Mouse (Mus musculus) liver, postnatal 0 days (tissue): ENCODE data around the gene Nfatc2. TPM values are rescaled to one million over a fixed set of nuclear protein-coding genes. Genes with fewer than 3 reads are reported as not detected.

Experiments
- ATAC-seq: fragments of 200-750 bp; cut with Nextera tagmentation; 2 replicates; pipeline ENCODE4 v1.8.0; 2017; ENCODE audit warnings: mild to moderate bottlenecking, moderate library complexity
- DNase-seq: peaks from one replicate; pipeline ENCODE4 v3.0.0-alpha.2; 2016
- H3K27ac ChIP-seq: fragments of 300-500 bp; sonication (generic); 2 replicates; pipeline ENCODE4 v1.5.1; 2014; ENCODE audit warnings: antibody characterized with exemption, moderate library complexity, mild to moderate bottlenecking, low read depth
- H3K27me3 ChIP-seq: fragments of 300-500 bp; sonication (generic); 2 replicates; pipeline ENCODE4 v1.6.1; 2014; ENCODE audit warnings: low read length, control low read depth, mixed read lengths; ENCODE audit not compliant: insufficient read depth
- H3K36me3 ChIP-seq: fragments of 300-500 bp; sonication (generic); replicated peaks from 2 replicates; pipeline ENCODE4 v1.6.1; 2014; ENCODE audit warnings: mild to moderate bottlenecking, control low read depth, low read length, moderate library complexity, mixed read lengths; ENCODE audit not compliant: insufficient read depth
- H3K4me1 ChIP-seq: fragments of 300-500 bp; sonication (generic); 2 replicates; pipeline ENCODE4 v1.6.1; 2014; ENCODE audit warnings: antibody characterized with exemption, mild to moderate bottlenecking, control low read depth; ENCODE audit not compliant: insufficient read depth
- H3K4me2 ChIP-seq: fragments of 300-500 bp; sonication (generic); 2 replicates; pipeline ENCODE4 v1.6.1; 2014; ENCODE audit warnings: low read depth, mild to moderate bottlenecking, low read length, moderate library complexity, mixed read lengths
- H3K4me3 ChIP-seq: fragments of 300-500 bp; sonication (generic); 2 replicates; pipeline ENCODE4 v1.5.1; 2014; ENCODE audit warnings: low read depth, low read length
- H3K9ac ChIP-seq: fragments of 300-500 bp; sonication (generic); replicated peaks from 2 replicates; pipeline ENCODE4 v1.6.1; 2014; ENCODE audit warnings: mild to moderate bottlenecking, moderate library complexity
- H3K9me3 ChIP-seq: fragments of 300-500 bp; sonication (generic); 2 replicates; pipeline ENCODE4 v1.6.1; 2016; ENCODE audit warnings: mild to moderate bottlenecking, control low read depth, low read length, mixed read lengths
- CTCF ChIP-seq: sonication (generic); IDR thresholded peaks from 2 replicates; pipeline ENCODE4 v1.5.1; 2016; ENCODE audit warnings: antibody characterized with exemption, low read depth
- EP300 ChIP-seq: IDR thresholded peaks from 2 replicates; pipeline ENCODE4 v1.6.1; 2016; ENCODE audit warnings: antibody characterized with exemption, low read depth, mild to moderate bottlenecking
- WGBS: fragments of 180-500 bp; shearing (Covaris S2); extraction: QIAGEN DNeasy Blood & Tissue Kit; methylation state at CpG from one replicate; pipeline ENCODE4 v1.1.7; 2014; ENCODE audit not compliant: insufficient replicate concordance; 5-methylcytosine and 5-hydroxymethylcytosine counted together
- polyA plus RNA-seq: library from polyadenylated mRNA; unstranded; fragments of >200 nt; fragmentation: Nextera tagmentation; extraction: Ambion mirVana; gene quantifications from 2 replicates; pipeline ENCODE4 v1.2.1, GENCODE M21; 2015

Nfatc2 gene
- polyA plus RNA-seq, 1 experiment from 2014 or later, result 0.18 TPM

DNA sequence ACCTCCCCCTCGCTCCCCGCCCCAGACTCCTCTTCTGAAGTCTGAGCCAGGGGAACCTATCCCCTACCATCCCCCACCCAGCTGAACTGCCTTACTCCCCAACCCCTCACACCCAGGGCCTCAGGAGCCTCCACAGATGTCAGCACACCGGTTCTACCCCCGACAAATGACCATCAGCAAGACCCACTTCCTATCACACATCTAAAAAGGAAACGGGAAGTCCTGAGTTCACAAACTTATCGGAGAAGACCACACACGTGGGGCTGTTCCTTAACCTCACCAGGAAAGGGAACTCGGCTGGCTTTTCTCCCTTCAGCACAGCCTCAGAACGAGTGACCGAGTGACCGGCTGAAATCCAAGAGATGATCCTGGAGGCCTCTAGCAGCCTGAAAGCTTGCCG lies 38.3 kb downstream of the Nfatc2 start:
- no peaks in the 10 kb centered on the region for H3K4me1 ChIP-seq
- ATAC-seq, result no peak
- 19% methylated on average over 12 of the region's 12 CpGs for WGBS
- peak overlapping the region; percentile 38 for H3K4me2 ChIP-seq
- no peak overlapping the region for H3K27ac ChIP-seq
- H3K27me3 ChIP-seq, result 0 out of 2 replicates have a peak, but pooled peaks cover 12% of the 10 kb centered on the region
- no peak overlapping the region for H3K4me3 ChIP-seq
- no peak for TF ChIP-seq CTCF
- TF ChIP-seq EP300, result no peak
- H3K36me3 ChIP-seq, result no peaks in the 10 kb centered on the region
- H3K9me3 ChIP-seq, result no peaks in the 10 kb centered on the region
- no peak overlapping the region for H3K9ac ChIP-seq
- no peak for DNase-seq

DNA sequence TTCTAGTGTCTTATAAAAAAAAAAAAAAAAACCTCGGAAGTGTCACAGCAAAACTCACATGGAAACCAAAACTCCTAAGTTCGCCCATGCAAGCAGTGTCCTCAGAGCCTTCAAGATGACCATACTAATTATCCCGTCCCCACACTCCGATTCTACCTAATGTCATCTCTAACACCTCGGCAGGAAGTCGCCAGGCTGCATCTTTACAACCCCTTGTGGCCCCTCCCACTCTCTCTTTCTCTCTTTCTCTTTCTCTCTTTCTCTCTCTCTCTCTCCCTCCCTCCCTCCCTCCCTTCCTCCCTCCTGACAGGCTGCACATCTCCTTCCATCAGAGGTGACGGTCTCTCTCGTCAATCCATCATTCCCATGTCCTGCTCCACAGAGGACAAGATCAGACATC lies 44.4 kb downstream of the Nfatc2 start:
- Histone ChIP-seq H3K36me3 (no peaks in the 10 kb centered on the region), H3K9me3 (no peaks in the 10 kb centered on the region), H3K27ac (no peak overlapping the region), H3K9ac (no peak overlapping the region), H3K4me1 (peaks cover 7% of the 10 kb centered on the region; the same call in 1 of the 2 replicates), H3K4me3 (no peak overlapping the region), H3K4me2 (no peak overlapping the region), H3K27me3 (peaks cover 6% of the 10 kb centered on the region)
- no peak for ATAC-seq
- WGBS, result 38% methylated on average over 8 of the region's 8 CpGs
- no peak for TF ChIP-seq CTCF
- no peak for TF ChIP-seq EP300
- DNase-seq, result no peak

DNA sequence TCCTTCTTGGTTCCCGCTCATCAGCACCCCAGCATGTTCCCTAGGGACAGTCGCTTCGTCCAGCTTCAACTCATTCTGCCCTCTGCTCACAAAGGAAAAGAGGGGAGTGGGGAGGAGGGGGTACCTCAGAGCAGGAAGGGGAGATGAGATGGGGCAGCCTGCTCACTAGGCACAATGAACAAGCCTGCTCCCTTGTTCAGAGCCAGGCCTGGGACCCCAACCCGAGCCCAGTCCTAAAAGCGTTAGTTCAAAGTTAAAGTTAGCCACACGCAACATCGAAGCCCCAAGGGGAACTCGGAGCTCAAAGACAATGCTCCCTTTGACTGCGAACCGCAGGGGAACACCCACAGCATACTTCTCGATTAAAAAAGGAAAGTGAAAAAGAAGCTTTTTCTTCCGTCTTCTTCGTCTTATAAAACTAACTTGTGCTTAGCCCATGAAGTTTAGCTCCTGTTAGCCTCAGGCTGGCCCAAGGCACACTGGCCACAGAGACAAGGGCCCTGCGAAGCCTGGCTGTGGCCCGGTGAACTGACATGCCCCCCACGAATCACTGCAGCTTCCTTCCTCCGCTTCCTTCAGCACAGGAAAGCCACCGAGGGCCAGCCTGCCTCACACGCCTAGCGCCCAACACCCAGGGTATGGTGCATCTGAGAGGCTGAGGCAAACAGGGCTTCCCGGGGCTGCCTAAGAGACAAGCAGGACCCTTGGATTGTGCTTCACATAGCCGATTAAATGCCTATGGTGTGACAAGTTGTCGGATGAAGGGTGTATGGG lies 45.4 kb downstream of the Nfatc2 start:
- DNase-seq, result no peak
- no peak overlapping the region for H3K9ac ChIP-seq
- peak overlapping the region; percentile 51 for H3K4me2 ChIP-seq
- H3K4me1 ChIP-seq, result peaks cover 7% of the 10 kb centered on the region; the same call in 1 of the 2 replicates
- H3K9me3 ChIP-seq, result no peaks in the 10 kb centered on the region
- peaks cover 6% of the 10 kb centered on the region for H3K27me3 ChIP-seq
- H3K36me3 ChIP-seq, result no peaks in the 10 kb centered on the region
- TF ChIP-seq EP300, result no peak
- TF ChIP-seq CTCF, result no peak
- no peak overlapping the region for H3K27ac ChIP-seq
- 27% methylated on average over 23 of the region's 23 CpGs for WGBS
- no peak overlapping the region for H3K4me3 ChIP-seq
- no peak for ATAC-seq

DNA sequence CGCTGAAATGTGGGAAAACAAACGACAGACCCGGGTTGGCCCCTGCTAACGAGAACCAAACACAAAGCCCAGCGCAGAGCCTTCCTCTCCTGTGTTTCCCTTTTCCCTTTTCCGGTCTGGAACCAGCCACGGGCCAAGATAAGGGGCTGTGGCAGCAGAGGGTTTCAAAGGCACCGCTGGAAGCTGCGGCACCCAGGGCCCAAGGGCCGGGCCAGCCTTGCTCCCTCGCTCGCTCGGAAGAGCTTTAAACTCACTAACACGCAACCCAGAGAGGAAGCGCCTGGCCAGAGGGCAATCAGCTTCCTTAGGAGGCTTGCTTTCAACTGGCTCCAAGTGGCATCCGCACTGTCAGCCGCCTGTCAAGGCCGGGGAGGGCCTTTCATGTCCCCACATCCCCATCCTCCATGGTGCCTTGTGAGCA lies 47.9 kb downstream of the Nfatc2 start:
- Histone ChIP-seq H3K4me2 (no peak overlapping the region), H3K27me3 (peaks cover 11% of the 10 kb centered on the region), H3K36me3 (no peaks in the 10 kb centered on the region), H3K4me3 (no peak overlapping the region), H3K9me3 (no peaks in the 10 kb centered on the region), H3K27ac (no peak overlapping the region), H3K9ac (no peak overlapping the region), H3K4me1 (peaks cover 7% of the 10 kb centered on the region; the same call in 1 of the 2 replicates)
- 11% methylated on average over 18 of the region's 18 CpGs for WGBS
- peak; percentile 15; the same call in 1 of the 2 replicates for ATAC-seq
- no peak for TF ChIP-seq CTCF
- no peak for TF ChIP-seq EP300
- DNase-seq, result no peak

DNA sequence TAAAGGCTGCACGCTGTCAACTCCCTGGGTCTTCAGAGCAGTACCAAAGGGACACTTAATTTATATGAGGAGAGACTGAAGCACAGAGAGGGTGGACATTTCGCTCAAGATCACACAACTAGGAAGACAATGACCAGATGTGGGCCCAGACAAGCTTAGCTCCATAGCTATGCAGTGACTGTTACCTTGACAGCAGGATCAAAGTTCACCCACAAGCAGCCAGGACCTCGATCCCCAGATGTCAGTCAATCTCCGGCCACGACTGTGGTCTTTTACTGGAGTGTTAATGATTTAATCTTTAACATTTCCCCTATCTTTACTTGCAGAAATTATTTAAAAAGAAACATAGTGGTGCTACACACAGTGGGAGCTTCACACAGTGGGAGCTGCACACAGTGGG lies 49.1 kb downstream of the Nfatc2 start:
- peak overlapping the region; percentile 0; the same call in 1 of the 2 replicates for H3K4me2 ChIP-seq
- no peak for DNase-seq
- ATAC-seq, result no peak
- H3K9ac ChIP-seq, result no peak overlapping the region
- no peak for TF ChIP-seq EP300
- no peak for TF ChIP-seq CTCF
- peaks cover 11% of the 10 kb centered on the region for H3K27me3 ChIP-seq
- WGBS, result 36% methylated on average over 5 of the region's 5 CpGs
- peaks cover 7% of the 10 kb centered on the region; the same call in 1 of the 2 replicates for H3K4me1 ChIP-seq
- H3K9me3 ChIP-seq, result no peaks in the 10 kb centered on the region
- H3K27ac ChIP-seq, result no peak overlapping the region
- H3K36me3 ChIP-seq, result no peaks in the 10 kb centered on the region
- H3K4me3 ChIP-seq, result no peak overlapping the region

DNA sequence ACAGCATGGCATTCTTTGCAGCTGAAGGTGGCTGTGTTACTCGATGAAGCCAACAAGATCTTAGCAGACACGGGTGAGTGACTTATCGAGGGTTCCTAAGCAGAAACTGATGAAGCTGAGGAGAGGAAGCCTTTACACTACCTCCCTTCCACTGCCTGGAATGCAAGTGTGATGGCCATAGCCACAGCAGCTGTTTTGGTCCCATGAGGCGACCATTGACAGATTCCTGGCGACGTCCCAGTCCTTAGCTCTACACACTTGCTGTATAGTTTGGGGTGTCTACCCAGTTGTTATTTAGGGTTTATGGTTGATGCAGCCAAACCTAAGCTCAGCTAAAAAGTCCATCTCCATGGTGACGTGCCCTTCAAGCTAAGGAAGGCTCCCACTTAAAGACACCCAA lies 50.2 kb downstream of the Nfatc2 start:
- peaks cover 11% of the 10 kb centered on the region for H3K27me3 ChIP-seq
- 79% methylated on average over 7 of the region's 7 CpGs for WGBS

More for the DNA sequence above, 50.2 kb downstream of the Nfatc2 start:
- Histone ChIP-seq H3K4me2 (no peak overlapping the region), H3K9me3 (no peaks in the 10 kb centered on the region), H3K4me3 (no peak overlapping the region), H3K27ac (no peak overlapping the region), H3K36me3 (no peaks in the 10 kb centered on the region), H3K4me1 (peaks cover 4% of the 10 kb centered on the region; the same call in 1 of the 2 replicates), H3K9ac (no peak overlapping the region)
- TF ChIP-seq EP300, result no peak
- no peak for TF ChIP-seq CTCF
- ATAC-seq (no peak), DNase-seq (no peak)
